Mouse (Mus musculus): ENCODE results near the gene Gm6482. TPM values are rescaled to one million over a fixed set of nuclear protein-coding genes. Genes with fewer than 3 reads are reported as not detected.
"Not testable (repeated sequence)": the region's sequence is repeated elsewhere in the genome, so short reads cannot be mapped to it uniquely, and the experiment has no call there.

Gene Gm6482
- polyA plus RNA-seq (2014; fragmentation: Nextera tagmentation; extraction: Ambion mirVana), result not detected in 2 replicates

GRCm38 (mm10) chr14:41408181-41408580 lies at the start of gene Gm6482:
Gm6482 (minus strand) TSS chr14:41408281.
- H3K27ac ChIP-seq (ENCODE audit: low read depth); H3K4me3 ChIP-seq (ENCODE audit: low read depth, low read length); H3K27me3 ChIP-seq (replicated peaks; ENCODE audit: control insufficient read depth, insufficient read depth, low read length); DNase-seq (ENCODE audit: low spot score); H3K36me3 ChIP-seq (ENCODE audit: control insufficient read depth, insufficient read depth, low read length); H3K4me1 ChIP-seq (replicated peaks; ENCODE audit: control insufficient read depth, insufficient read depth, low read length); H3K9me3 ChIP-seq (ENCODE audit: control insufficient read depth, low read length); H3K9ac ChIP-seq (ENCODE audit: low read length); ATAC-seq (replicated peaks; ENCODE audit: low FRiP score, low TSS enrichment, low read depth); H3K4me2 ChIP-seq (ENCODE audit: low read length): not testable (repeated sequence)
- no CpG with 5 or more reads among the region's 2 CpGs for WGBS

- not testable (repeated sequence) for H3K4me3 ChIP-seq (ENCODE audit: low read depth, low read length); H3K9ac ChIP-seq (ENCODE audit: low read length); H3K4me2 ChIP-seq (ENCODE audit: low read length); DNase-seq (ENCODE audit: low spot score); H3K27me3 ChIP-seq (replicated peaks; ENCODE audit: control insufficient read depth, insufficient read depth, low read length); ATAC-seq (replicated peaks; ENCODE audit: low FRiP score, low TSS enrichment, low read depth); H3K27ac ChIP-seq (ENCODE audit: low read depth); H3K36me3 ChIP-seq (ENCODE audit: control insufficient read depth, insufficient read depth, low read length); H3K4me1 ChIP-seq (replicated peaks; ENCODE audit: control insufficient read depth, insufficient read depth, low read length); H3K9me3 ChIP-seq (ENCODE audit: control insufficient read depth, low read length)
- WGBS, result no CpG with 5 or more reads among the region's 2 CpGs
These were observed 45.3 kb upstream of the Gm6482 start, which contains the start of gene Gm7954 for GRCm38 (mm10) chr14:41453418-41453817. Gm7954 (minus strand) TSS chr14:41453518.

GRCm38 (mm10) chr14:41425393-41426075 lies 17.5 kb upstream of the Gm6482 start:
- DNase-seq (ENCODE audit: low spot score), result peak; percentile 52
- not testable (repeated sequence) for H3K4me1 ChIP-seq (replicated peaks; ENCODE audit: control insufficient read depth, insufficient read depth, low read length); H3K9me3 ChIP-seq (ENCODE audit: control insufficient read depth, low read length); H3K27me3 ChIP-seq (replicated peaks; ENCODE audit: control insufficient read depth, insufficient read depth, low read length); H3K36me3 ChIP-seq (ENCODE audit: control insufficient read depth, insufficient read depth, low read length); H3K27ac ChIP-seq (ENCODE audit: low read depth); ATAC-seq (replicated peaks; ENCODE audit: low FRiP score, low TSS enrichment, low read depth); H3K4me3 ChIP-seq (ENCODE audit: low read depth, low read length); H3K9ac ChIP-seq (ENCODE audit: low read length)
- 14% methylated on average over 12 of the region's 16 CpGs for WGBS
- H3K4me2 ChIP-seq (ENCODE audit: low read length), result peak overlapping the region; percentile 22

GRCm38 (mm10) chr14:41424694-41425093 lies 16.6 kb upstream of the Gm6482 start:
- H3K4me1 ChIP-seq (replicated peaks; ENCODE audit: control insufficient read depth, insufficient read depth, low read length); H3K9ac ChIP-seq (ENCODE audit: low read length); H3K27me3 ChIP-seq (replicated peaks; ENCODE audit: control insufficient read depth, insufficient read depth, low read length); H3K4me2 ChIP-seq (ENCODE audit: low read length); ATAC-seq (replicated peaks; ENCODE audit: low FRiP score, low TSS enrichment, low read depth); H3K4me3 ChIP-seq (ENCODE audit: low read depth, low read length); H3K36me3 ChIP-seq (ENCODE audit: control insufficient read depth, insufficient read depth, low read length); H3K27ac ChIP-seq (ENCODE audit: low read depth); H3K9me3 ChIP-seq (ENCODE audit: control insufficient read depth, low read length): not testable (repeated sequence)
- peak; percentile 44 for DNase-seq (ENCODE audit: low spot score)
- 13% methylated on average over 14 of the region's 14 CpGs for WGBS

- WGBS, result no CpG with 5 or more reads among the region's 3 CpGs
- H3K9me3 ChIP-seq (ENCODE audit: control insufficient read depth, low read length); H3K9ac ChIP-seq (ENCODE audit: low read length); H3K4me2 ChIP-seq (ENCODE audit: low read length); H3K36me3 ChIP-seq (ENCODE audit: control insufficient read depth, insufficient read depth, low read length); H3K27me3 ChIP-seq (replicated peaks; ENCODE audit: control insufficient read depth, insufficient read depth, low read length); H3K27ac ChIP-seq (ENCODE audit: low read depth); ATAC-seq (replicated peaks; ENCODE audit: low FRiP score, low TSS enrichment, low read depth); H3K4me3 ChIP-seq (ENCODE audit: low read depth, low read length); H3K4me1 ChIP-seq (replicated peaks; ENCODE audit: control insufficient read depth, insufficient read depth, low read length); DNase-seq (ENCODE audit: low spot score): not testable (repeated sequence)
These were observed 21.8 kb downstream of the Gm6482 start, which contains the start of gene Gm7945 for GRCm38 (mm10) chr14:41386279-41386678. Gm7945 (minus strand) TSS chr14:41386379.

Other genes with a start within 250 kb of the Gm6482 start
- gene Sftpd, start 223.1 kb downstream of the Gm6482 start, polyA plus RNA-seq (2014; fragmentation: Nextera tagmentation; extraction: Ambion mirVana), result not detected in 2 replicates
- 0.27 and 0.37 TPM in 2 replicates for gene Gm2832, start 129.5 kb downstream of the Gm6482 start, polyA plus RNA-seq (2014; fragmentation: Nextera tagmentation; extraction: Ambion mirVana)
- gene Gm5798, start 59.7 kb downstream of the Gm6482 start, polyA plus RNA-seq (2014; fragmentation: Nextera tagmentation; extraction: Ambion mirVana), result not detected in 2 replicates
- gene Gm7945, start 21.9 kb downstream of the Gm6482 start, polyA plus RNA-seq (2014; fragmentation: Nextera tagmentation; extraction: Ambion mirVana), result not detected in 2 replicates
- gene Gm7954, start 45.2 kb upstream of the Gm6482 start, polyA plus RNA-seq (2014; fragmentation: Nextera tagmentation; extraction: Ambion mirVana), result not detected in 2 replicates
- gene Gm3486, start 81.2 kb upstream of the Gm6482 start, polyA plus RNA-seq (2014; fragmentation: Nextera tagmentation; extraction: Ambion mirVana), result not detected in 2 replicates
- gene Gm7970, start 147.3 kb upstream of the Gm6482 start, polyA plus RNA-seq (2014; fragmentation: Nextera tagmentation; extraction: Ambion mirVana), result not detected in 2 replicates
- gene 1700049E17Rik2, start 164.9 kb upstream of the Gm6482 start, polyA plus RNA-seq (2014; fragmentation: Nextera tagmentation; extraction: Ambion mirVana), result not detected in 2 replicates
- gene Gm3072, start 216.3 kb upstream of the Gm6482 start, polyA plus RNA-seq (2014; fragmentation: Nextera tagmentation; extraction: Ambion mirVana), result not detected in 2 replicates
- gene Gm3676, start 238.2 kb upstream of the Gm6482 start, polyA plus RNA-seq (2014; fragmentation: Nextera tagmentation; extraction: Ambion mirVana), result not detected in 2 replicates